Mouse (Mus musculus) bone marrow, adult 2 months (tissue): Measurements from ENCODE around the gene Slc35a1.

Experiments used
- CTCF ChIP-seq: fragments of 200-500 bp; IDR thresholded peaks from 2 replicates; pipeline ENCODE4 v1.5.1; 2011; ENCODE audit warnings: low read length, control low read depth; ENCODE audit not compliant: control insufficient read depth, insufficient read depth
- POLR2A ChIP-seq: fragments of 200-500 bp; IDR thresholded peaks from 2 replicates; pipeline ENCODE4 v1.6.1; 2011; ENCODE audit warnings: low read depth, mild to moderate bottlenecking, control low read depth, low read length, borderline replicate concordance; ENCODE audit not compliant: control insufficient read depth

DNA sequence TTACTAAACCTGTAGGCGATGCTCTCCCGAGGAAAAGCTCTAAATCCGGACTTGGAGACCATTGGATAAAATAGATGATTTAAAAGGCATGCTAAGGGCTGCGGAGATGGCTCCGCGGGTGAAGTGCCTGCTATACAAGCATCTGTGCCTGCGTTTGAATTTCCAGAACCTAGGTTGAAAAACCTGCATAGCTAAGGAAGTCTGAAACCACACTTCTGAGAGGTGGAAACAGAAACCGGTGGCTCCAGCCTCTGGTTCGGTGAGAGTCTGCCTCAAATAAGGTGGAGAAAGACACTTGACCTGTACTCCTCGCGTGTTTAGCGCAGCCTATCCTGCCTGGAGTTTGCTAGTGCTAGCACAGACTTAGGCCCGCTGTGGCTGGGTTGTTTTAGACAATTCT is 71.9 kb downstream of the Slc35a1 start:
- TF ChIP-seq CTCF, result no peak
- TF ChIP-seq POLR2A, result no peak
